Mouse (Mus musculus) ES-Bruce4 (cell line): Measurements from ENCODE around the gene Isg20. TPM values are rescaled to one million over a fixed set of nuclear protein-coding genes. Genes with fewer than 3 reads are reported as not detected.

Experiments used
- H3K27ac ChIP-seq: 2 replicates; pipeline ENCODE4 v1.5.1; 2012; ENCODE audit warnings: low read length, inconsistent platforms; ENCODE audit not compliant: insufficient read depth
- H3K27me3 ChIP-seq: 2 replicates; pipeline ENCODE4 v1.6.1; 2012; ENCODE audit warnings: mild to moderate bottlenecking, low read length, inconsistent platforms; ENCODE audit not compliant: control insufficient read depth, poor library complexity, insufficient read depth, severe bottlenecking
- H3K36me3 ChIP-seq: 2 replicates; pipeline ENCODE4 v1.6.1; 2012; ENCODE audit warnings: inconsistent platforms, mild to moderate bottlenecking, low read length, moderate library complexity; ENCODE audit not compliant: control insufficient read depth, poor library complexity, insufficient read depth, severe bottlenecking
- H3K4me1 ChIP-seq: one replicate; pipeline ENCODE4 v1.8.1; 2011; ENCODE audit warnings: low read length; ENCODE audit not compliant: control insufficient read depth, insufficient read depth
- H3K4me3 ChIP-seq: 2 replicates; pipeline ENCODE4 v1.5.1; 2011; ENCODE audit warnings: low read depth, mild to moderate bottlenecking, low read length
- H3K9ac ChIP-seq: 2 replicates; pipeline ENCODE4 v1.6.1; 2012; ENCODE audit warnings: low read depth, mild to moderate bottlenecking, inconsistent platforms; ENCODE audit not compliant: poor library complexity, severe bottlenecking
- H3K9me3 ChIP-seq: replicated peaks from 2 replicates; pipeline ENCODE4 v1.6.1; 2012; ENCODE audit warnings: mild to moderate bottlenecking, low read length, inconsistent platforms; ENCODE audit not compliant: control insufficient read depth, poor library complexity, insufficient read depth, severe bottlenecking
- CTCF ChIP-seq: IDR thresholded peaks from one replicate; pipeline ENCODE4 v1.8.1; 2011; ENCODE audit warnings: low read depth, low read length
- EP300 ChIP-seq: IDR thresholded peaks from 2 replicates; pipeline ENCODE4 v1.6.1; 2011; ENCODE audit warnings: low read depth, low read length; ENCODE audit not compliant: insufficient read depth
- POLR2A ChIP-seq: IDR thresholded peaks from one replicate; pipeline ENCODE4 v1.8.1; 2011; ENCODE audit warnings: low read length; ENCODE audit not compliant: insufficient read depth
- polyA plus RNA-seq: library from polyadenylated mRNA; stranded (reverse); fragments of >200 nt; gene quantifications from 2 replicates; pipeline ENCODE4 v1.2.4, GENCODE M21; 2011; ENCODE audit warnings: low read depth; ENCODE audit not compliant: missing spikeins, insufficient read depth, insufficient read length

Gene Isg20
- 3.5 and 4.8 TPM in 2 replicates for polyA plus RNA-seq

GRCm38 (mm10) chr7:78912974-78913474, at the start of gene Isg20:
Isg20 (plus strand) TSS chr7:78913424.
- H3K4me3 ChIP-seq = no peak within 1 kb of the TSS
- no peaks in the 10 kb centered on the region for H3K27me3 ChIP-seq
- H3K9me3 ChIP-seq = no peaks in the 10 kb centered on the region
- TF ChIP-seq CTCF = no peak
- no peak for TF ChIP-seq EP300
- no peak for TF ChIP-seq POLR2A
- no peaks in the 10 kb centered on the region for H3K36me3 ChIP-seq
- peaks cover 2% of the 10 kb centered on the region for H3K4me1 ChIP-seq
- H3K9ac ChIP-seq = no peak within 1 kb of the TSS
- no peak within 1 kb of the TSS for H3K27ac ChIP-seq

DNA sequence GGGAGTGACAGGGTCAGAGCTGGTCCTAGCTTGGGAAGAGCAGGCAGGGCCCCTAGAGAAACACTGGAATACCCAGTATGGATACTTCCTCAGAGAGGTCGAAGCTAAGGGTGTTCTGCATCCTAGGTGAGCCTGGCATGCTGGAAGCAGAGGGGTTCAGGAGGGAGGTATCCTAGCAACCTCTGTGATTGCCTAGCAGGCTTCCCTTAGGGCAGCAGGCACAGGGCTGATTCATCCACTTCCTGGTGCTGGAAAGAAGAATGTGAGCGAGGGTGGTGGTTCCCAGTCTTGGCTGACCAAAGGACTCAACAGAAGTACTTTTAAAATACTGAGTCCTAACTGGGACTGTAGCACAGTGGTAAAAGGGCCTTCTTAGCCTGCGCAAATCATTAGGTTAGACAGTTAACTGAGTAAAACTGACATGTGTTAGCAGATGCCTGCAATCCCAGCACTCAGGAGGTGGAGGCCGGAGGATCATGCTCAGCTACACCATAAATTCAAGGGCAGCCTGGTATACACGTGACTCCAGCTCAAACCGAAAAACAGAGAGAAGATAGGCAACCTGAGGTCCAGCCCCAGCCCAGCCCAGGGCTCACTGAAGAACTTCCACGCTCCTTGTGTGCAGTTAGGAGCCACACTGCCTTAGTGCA, 49.3 kb upstream of the Isg20 start:
- no peak overlapping the region for H3K9ac ChIP-seq
- H3K27ac ChIP-seq = no peak overlapping the region

DNA sequence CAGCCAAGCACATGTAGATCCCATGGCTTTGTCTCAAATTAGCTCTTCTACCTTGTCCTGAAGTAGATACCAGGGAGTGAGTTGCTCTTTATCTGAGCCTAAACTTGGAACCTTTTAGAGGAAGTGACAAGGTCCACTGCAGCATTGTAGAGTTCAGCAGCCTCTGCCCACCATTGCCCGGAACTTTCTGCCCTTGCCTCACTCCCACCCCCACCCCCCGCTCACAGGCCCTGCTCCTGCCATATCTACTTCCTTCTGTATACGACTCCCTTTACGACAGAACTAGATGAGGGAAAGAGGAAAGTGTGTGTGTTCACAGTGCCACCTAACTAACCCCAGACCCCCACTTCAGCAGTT, 48.8 kb upstream of the Isg20 start:
- TF ChIP-seq EP300 (no peak), CTCF (no peak), POLR2A (no peak)
- Histone ChIP-seq H3K27ac (no peak overlapping the region), H3K36me3 (no peaks in the 10 kb centered on the region), H3K27me3 (no peaks in the 10 kb centered on the region; the same call in 1 of the 2 replicates), H3K4me3 (no peak overlapping the region), H3K9me3 (no peaks in the 10 kb centered on the region), H3K9ac (no peak overlapping the region), H3K4me1 (no peaks in the 10 kb centered on the region)

More for the DNA sequence above, 49.3 kb upstream of the Isg20 start:
- Histone ChIP-seq H3K36me3 (no peaks in the 10 kb centered on the region), H3K9me3 (no peaks in the 10 kb centered on the region), H3K27me3 (no peaks in the 10 kb centered on the region; the same call in 1 of the 2 replicates), H3K4me3 (no peak overlapping the region), H3K4me1 (no peaks in the 10 kb centered on the region)
- TF ChIP-seq POLR2A = no peak
- no peak for TF ChIP-seq CTCF
- TF ChIP-seq EP300 = no peak

DNA sequence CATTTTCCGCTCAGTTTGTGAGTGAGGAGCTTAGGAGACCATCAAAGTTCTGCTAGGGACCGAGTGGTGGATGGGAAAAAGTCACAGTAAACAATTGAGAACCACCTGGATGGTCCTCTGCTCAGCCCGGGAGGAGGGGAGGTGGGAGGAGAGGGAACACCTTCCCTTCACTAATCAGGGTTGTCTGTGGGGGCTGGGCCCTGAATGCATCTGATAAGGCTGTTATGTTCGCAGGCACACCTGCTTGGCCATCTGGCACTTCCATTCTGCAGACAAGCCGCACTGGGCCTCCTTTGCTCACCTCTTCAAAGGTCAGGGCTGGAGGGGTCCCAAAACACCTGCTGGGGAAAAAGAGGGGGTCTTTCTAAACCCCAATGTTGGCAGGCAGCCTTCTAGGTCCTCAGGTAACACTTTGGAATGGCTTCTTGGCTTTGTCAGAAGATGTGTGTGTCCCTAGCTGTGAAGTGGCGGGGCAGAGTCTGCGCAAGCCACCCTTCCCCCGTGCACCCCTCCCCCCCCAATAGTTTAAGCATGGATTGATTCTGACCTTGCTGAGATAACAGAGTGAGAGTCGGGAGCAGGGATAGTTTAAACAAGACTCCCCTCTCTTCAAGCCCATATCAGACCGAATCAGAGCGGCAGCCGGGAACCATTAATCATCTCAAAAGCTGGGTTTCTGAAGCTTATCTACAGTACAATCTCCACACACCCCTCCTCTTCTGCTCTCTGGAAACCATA, 47.8 kb upstream of the Isg20 start:
- H3K27me3 ChIP-seq = no peaks in the 10 kb centered on the region; the same call in 1 of the 2 replicates

DNA sequence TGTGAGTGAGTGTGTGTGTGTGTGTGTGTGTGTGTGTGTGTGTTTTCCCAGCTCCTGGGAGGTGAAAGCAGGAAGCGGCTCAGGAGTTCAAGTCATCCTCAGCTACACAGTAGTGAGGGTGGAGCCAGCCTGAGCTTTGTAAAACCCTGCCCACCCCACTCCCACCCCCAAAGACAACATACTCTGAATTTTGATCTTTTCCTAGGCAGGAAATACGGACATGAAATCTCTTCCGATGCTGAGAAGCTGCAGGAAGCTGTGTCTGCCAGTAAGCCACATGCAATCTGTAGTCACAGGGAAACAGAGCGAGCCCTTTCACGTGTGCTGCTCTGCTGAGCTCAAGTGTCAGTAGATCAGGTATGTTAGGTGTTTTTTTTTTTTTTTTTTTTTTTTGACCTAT, 44.5 kb upstream of the Isg20 start:
- Histone ChIP-seq H3K36me3 (no peaks in the 10 kb centered on the region), H3K27me3 (no peaks in the 10 kb centered on the region), H3K4me1 (no peaks in the 10 kb centered on the region), H3K9me3 (no peaks in the 10 kb centered on the region), H3K4me3 (no peak overlapping the region), H3K27ac (no peak overlapping the region), H3K9ac (no peak overlapping the region)
- TF ChIP-seq EP300 (no peak), POLR2A (no peak), CTCF (no peak)

More for the DNA sequence above, 47.8 kb upstream of the Isg20 start:
- Histone ChIP-seq H3K4me1 (no peaks in the 10 kb centered on the region), H3K9me3 (no peaks in the 10 kb centered on the region), H3K9ac (no peak overlapping the region), H3K27ac (no peak overlapping the region), H3K4me3 (no peak overlapping the region), H3K36me3 (no peaks in the 10 kb centered on the region)
- TF ChIP-seq EP300 (peak; percentile 78), CTCF (no peak)

DNA sequence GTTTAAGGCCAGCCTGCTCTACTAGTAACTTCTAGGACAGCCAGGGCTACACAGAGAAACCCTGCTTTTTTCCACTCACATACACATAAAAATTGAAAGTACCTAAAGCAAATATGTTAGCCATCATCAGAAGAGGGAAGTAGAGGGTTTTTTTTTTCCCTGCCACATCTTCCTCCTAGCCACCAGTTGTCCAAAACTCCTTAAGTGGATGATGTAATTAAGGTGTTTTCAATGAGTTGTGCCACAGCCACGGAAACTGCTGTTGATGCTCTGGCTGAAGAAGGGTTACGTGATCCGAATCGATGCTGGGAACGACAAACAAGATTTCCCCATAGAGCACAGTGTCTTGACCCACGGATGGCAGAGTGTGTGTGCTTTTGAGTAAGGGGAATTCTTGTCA, 40.9 kb upstream of the Isg20 start:
- no peak overlapping the region for H3K9ac ChIP-seq
- no peaks in the 10 kb centered on the region for H3K27me3 ChIP-seq
- TF ChIP-seq EP300 (no peak), POLR2A (no peak), CTCF (no peak)
- no peaks in the 10 kb centered on the region for H3K36me3 ChIP-seq
- no peaks in the 10 kb centered on the region for H3K4me1 ChIP-seq
- no peaks in the 10 kb centered on the region for H3K9me3 ChIP-seq
- no peak overlapping the region for H3K4me3 ChIP-seq
- no peak overlapping the region for H3K27ac ChIP-seq
